Mouse (Mus musculus) limb, embryonic 11.5 days (tissue): ENCODE results near the gene Nsun7. TPM values are rescaled to one million over a fixed set of nuclear protein-coding genes. Genes with fewer than 3 reads are reported as not detected.

Source experiments
- ATAC-seq: fragments of 200-750 bp; cut with Nextera tagmentation; 2 replicates; pipeline ENCODE4 v1.8.0; 2017; ENCODE audit warnings: low read depth; ENCODE audit not compliant: insufficient number of reproducible peaks, low FRiP score, low TSS enrichment
- DNase-seq: peaks from one replicate; pipeline ENCODE4 v3.0.0-alpha.2; 2015; ENCODE audit warnings: low spot score
- H3K27ac ChIP-seq: fragments of 300-500 bp; sonication (generic); replicated peaks from 2 replicates; pipeline ENCODE4 v1.5.1; 2014; ENCODE audit warnings: low read depth, mild to moderate bottlenecking, low read length
- H3K27me3 ChIP-seq: fragments of 300-500 bp; sonication (generic); 2 replicates; pipeline ENCODE4 v1.6.1; 2014; ENCODE audit warnings: mild to moderate bottlenecking, low read length, mixed read lengths; ENCODE audit not compliant: control insufficient read depth, insufficient read depth
- H3K36me3 ChIP-seq: fragments of 300-500 bp; sonication (generic); 2 replicates; pipeline ENCODE4 v1.6.1; 2014; ENCODE audit warnings: mild to moderate bottlenecking, low read length, moderate library complexity, mixed read lengths; ENCODE audit not compliant: control insufficient read depth, insufficient read depth
- H3K4me1 ChIP-seq: fragments of 300-500 bp; sonication (generic); 2 replicates; pipeline ENCODE4 v1.6.1; 2014; ENCODE audit warnings: low read length, mixed read lengths; ENCODE audit not compliant: control insufficient read depth, insufficient read depth
- H3K4me2 ChIP-seq: fragments of 300-500 bp; sonication (generic); 2 replicates; pipeline ENCODE4 v1.6.1; 2014; ENCODE audit warnings: low read depth, mild to moderate bottlenecking, moderate library complexity; ENCODE audit not compliant: severe bottlenecking
- H3K4me3 ChIP-seq: fragments of 300-500 bp; sonication (generic); 2 replicates; pipeline ENCODE4 v1.5.1; 2014; ENCODE audit warnings: low read depth, low read length
- H3K9ac ChIP-seq: fragments of 300-500 bp; sonication (generic); 2 replicates; pipeline ENCODE4 v1.6.1; 2014; ENCODE audit warnings: mild to moderate bottlenecking, low read length
- H3K9me3 ChIP-seq: fragments of 300-500 bp; sonication (generic); 2 replicates; pipeline ENCODE4 v1.6.1; 2016; ENCODE audit warnings: low read length; ENCODE audit not compliant: control insufficient read depth
- WGBS: fragments of 180-500 bp; shearing (Covaris S2); extraction: QIAGEN DNeasy Blood & Tissue Kit; methylation state at CpG from one replicate; pipeline ENCODE4 v1.1.7; 2014; 5-methylcytosine and 5-hydroxymethylcytosine counted together
- polyA plus RNA-seq: library from polyadenylated mRNA; unstranded; fragments of >200 nt; fragmentation: Nextera tagmentation; extraction: Ambion mirVana; gene quantifications from 2 replicates; pipeline ENCODE4 v1.2.1, GENCODE M21; 2014

Nsun7 gene
- polyA plus RNA-seq, 1 experiment from 2014 or later, result 0.44 TPM

DNA sequence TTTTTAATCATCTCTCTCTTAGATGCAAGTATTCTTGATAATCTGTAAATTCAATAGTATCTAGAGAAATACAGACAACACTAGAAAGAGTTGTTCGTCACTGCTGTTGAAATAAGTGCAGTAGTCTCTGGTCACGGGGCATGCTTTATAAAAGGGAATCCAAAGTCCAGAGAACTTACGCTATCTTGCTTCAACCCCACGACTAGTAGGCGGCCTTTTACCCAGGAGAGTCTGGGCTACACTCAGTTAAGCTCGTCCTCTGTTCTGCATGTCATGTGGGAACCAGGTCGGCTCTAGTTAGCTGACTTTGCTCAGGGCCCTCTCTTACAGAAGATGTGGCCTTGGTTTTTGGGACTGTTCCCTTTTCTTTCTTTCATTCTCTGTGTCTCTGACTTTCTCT, 69.1 kb downstream of the Nsun7 start:
- H3K36me3 ChIP-seq, result no peaks in the 10 kb centered on the region
- H3K4me1 ChIP-seq, result no peaks in the 10 kb centered on the region
- H3K27me3 ChIP-seq, result no peaks in the 10 kb centered on the region
- DNase-seq (no peak), ATAC-seq (no peak)
- no peak overlapping the region for H3K9ac ChIP-seq
- 88% methylated on average over 7 of the region's 7 CpGs for WGBS
- no peak overlapping the region for H3K27ac ChIP-seq
- H3K4me3 ChIP-seq, result no peak overlapping the region
- H3K4me2 ChIP-seq, result no peak overlapping the region
- H3K9me3 ChIP-seq, result no peaks in the 10 kb centered on the region

DNA sequence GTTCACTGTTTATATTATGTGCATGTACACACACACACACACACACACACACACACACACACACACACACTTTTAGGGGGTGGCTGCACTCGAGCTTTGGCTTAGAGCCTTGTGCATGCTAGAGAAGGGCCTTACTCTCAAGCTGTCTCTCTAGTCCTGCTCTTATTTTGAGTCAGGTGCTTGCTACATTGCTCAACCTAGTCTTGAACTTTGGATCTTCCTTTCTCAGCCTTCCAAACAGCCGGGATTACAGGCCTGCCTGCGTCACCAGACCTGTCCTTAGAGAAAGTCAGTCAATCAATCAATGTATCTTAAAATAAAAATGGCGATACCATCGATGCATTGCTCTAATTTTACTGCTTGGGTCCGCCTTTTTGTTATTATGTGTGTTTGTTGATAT, 71.1 kb downstream of the Nsun7 start:
- ATAC-seq (no peak), DNase-seq (no peak)
- Histone ChIP-seq H3K27ac (no peak overlapping the region), H3K9ac (no peak overlapping the region), H3K4me2 (no peak overlapping the region), H3K4me3 (no peak overlapping the region), H3K36me3 (no peaks in the 10 kb centered on the region), H3K9me3 (no peaks in the 10 kb centered on the region), H3K27me3 (no peaks in the 10 kb centered on the region), H3K4me1 (no peaks in the 10 kb centered on the region)
- 85% methylated on average over 6 of the region's 6 CpGs for whole genome bisulfite sequencing

DNA sequence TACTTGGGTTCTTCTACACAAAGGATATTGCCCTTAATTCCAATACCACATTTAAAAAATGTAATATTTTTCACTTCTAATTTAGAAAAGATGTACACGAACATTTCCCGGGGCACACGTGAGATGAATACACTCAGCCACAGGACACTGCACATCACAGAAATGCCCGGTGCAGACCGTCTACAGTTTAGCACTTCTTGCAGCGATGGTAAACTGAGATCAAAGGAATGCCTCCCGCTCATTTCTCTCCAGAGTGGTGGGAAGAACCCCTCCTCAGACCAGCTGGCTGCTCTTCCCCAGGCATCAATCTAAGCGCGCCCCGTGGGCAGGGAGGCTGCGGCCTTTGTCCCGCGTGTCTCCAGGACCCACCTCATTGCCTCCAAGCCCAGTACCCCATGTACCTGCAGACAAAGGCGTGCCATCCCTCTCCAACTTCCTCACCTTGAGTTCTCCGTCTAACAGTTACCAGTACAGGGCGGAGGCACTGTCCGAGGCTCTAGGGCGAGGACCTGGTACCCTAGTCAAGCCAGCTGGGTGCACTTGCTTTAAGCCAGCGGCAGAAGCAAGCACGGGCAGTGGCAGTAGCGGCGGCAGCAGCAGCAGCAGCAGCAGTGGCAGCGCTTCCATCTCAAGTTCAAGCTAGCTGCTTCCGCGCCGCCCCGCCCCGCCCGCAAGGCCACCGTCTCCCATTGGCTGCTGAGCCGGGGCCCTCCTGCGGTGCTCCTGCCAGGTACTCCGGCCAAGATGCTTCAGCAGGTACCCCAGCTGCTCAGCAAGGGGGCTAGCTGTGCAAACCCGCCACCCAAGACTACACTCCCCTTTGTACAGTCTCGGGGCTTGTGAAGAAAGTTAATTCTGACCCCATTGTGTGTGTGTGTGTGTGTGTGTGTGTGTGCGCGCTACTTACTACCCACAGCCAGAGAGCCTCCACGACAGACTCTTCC, 77.6 kb downstream of the Nsun7 start:
- 4% methylated on average over 36 of the region's 38 CpGs for WGBS
- peak; percentile 78 for DNase-seq
- Histone ChIP-seq H3K27ac (no peak overlapping the region), H3K9ac (peak overlapping the region; percentile 60), H3K9me3 (no peaks in the 10 kb centered on the region), H3K36me3 (no peaks in the 10 kb centered on the region), H3K4me1 (peaks cover 14% of the 10 kb centered on the region; the same call in 1 of the 2 replicates), H3K4me3 (peak overlapping the region; percentile 40), H3K27me3 (no peaks in the 10 kb centered on the region), H3K4me2 (peak overlapping the region; percentile 92)
- peak; percentile 78 for ATAC-seq

DNA sequence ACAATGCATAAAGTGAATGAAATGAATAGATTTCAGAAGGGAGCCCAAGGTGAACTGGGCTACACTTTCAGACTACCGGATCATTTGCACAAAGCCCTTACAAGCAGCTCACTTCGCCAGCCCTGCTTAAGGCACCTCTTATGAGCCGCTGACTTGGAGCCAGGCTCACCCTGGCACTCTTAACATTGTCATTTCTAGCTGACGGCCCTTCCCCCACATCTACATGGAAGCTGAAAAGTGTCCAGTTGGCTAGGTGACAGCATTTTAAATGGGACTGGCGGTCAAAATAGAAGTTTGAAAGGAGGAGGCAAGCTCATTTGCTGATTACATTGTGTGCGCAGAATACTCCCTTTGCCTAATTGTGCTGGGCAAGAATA, 78.3 kb downstream of the Nsun7 start:
- Histone ChIP-seq H3K27ac (no peak overlapping the region), H3K4me3 (peak overlapping the region; percentile 40), H3K27me3 (no peaks in the 10 kb centered on the region), H3K4me2 (peak overlapping the region; percentile 92), H3K9me3 (no peaks in the 10 kb centered on the region), H3K9ac (peak overlapping the region; percentile 60; the same call in 1 of the 2 replicates), H3K36me3 (no peaks in the 10 kb centered on the region), H3K4me1 (peaks cover 14% of the 10 kb centered on the region; the same call in 1 of the 2 replicates)
- no peak for DNase-seq
- ATAC-seq, result no peak
- WGBS, result 39% methylated on average over 6 of the region's 6 CpGs

DNA sequence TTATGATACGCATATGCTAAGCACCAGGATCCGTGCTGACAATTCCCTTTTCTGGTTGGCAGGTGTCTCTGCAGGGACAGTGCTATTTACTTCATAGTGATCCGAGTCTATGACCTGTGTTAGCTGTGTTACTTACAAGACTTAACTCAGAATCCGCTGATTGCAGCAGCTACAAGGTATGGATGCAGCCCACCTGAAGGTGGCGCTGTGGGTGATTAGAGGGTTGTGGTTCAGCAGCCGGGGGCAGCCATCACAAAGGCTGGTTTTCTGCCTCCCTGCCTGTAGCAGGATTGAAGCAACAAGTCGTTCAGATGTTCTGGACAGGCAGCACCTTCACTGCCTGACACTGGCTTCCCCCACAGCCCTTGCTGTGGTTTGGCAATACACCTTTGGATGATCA, 78.9 kb downstream of the Nsun7 start:
- Histone ChIP-seq H3K36me3 (no peaks in the 10 kb centered on the region), H3K4me1 (peaks cover 14% of the 10 kb centered on the region; the same call in 1 of the 2 replicates), H3K9ac (no peak overlapping the region), H3K27ac (no peak overlapping the region), H3K27me3 (no peaks in the 10 kb centered on the region), H3K4me2 (no peak overlapping the region), H3K9me3 (no peaks in the 10 kb centered on the region), H3K4me3 (no peak overlapping the region)
- DNase-seq, result peak; percentile 69
- ATAC-seq, result no peak
- 32% methylated on average over 7 of the region's 7 CpGs for WGBS

DNA sequence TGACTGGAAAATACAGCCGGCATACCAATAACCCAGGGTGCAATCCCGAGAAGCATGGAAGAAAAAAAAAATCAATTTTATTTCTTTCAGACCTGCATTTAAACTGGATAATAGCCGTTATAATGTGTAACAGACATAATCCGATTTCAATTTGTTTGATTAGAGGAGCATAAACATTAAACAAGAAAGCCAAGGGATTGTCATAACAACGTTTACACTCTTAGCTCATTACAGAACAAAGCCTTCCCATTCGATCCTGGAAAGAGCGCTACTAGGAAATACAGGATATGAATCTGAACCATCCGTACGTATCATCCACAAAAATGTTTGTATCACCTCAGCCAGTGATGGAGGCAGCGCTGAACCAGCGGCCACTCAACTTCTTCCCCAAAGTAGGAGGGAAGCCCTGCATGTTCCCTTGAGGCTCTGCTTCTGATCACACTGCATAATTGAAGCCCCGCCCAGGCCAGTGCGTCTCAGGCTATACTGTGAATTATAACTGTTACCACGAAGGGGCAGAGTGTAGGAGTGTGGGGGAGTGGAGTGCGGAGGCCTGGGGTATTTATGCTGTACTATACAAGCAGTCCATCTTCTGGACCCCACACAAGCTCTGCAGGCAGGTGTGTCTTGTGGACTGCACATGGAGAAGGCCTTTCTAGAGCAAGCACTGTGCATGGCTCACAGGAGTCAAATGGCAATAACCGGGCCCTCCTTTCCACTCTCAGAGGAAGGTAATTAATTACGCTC, 80.8 kb downstream of the Nsun7 start:
- WGBS, result 73% methylated on average over 17 of the region's 17 CpGs
- DNase-seq (no peak), ATAC-seq (no peak)
- Histone ChIP-seq H3K9ac (no peak overlapping the region), H3K36me3 (no peaks in the 10 kb centered on the region), H3K4me1 (peaks cover 14% of the 10 kb centered on the region; the same call in 1 of the 2 replicates), H3K9me3 (no peaks in the 10 kb centered on the region), H3K27ac (no peak overlapping the region), H3K4me2 (no peak overlapping the region), H3K4me3 (no peak overlapping the region), H3K27me3 (no peaks in the 10 kb centered on the region)

DNA sequence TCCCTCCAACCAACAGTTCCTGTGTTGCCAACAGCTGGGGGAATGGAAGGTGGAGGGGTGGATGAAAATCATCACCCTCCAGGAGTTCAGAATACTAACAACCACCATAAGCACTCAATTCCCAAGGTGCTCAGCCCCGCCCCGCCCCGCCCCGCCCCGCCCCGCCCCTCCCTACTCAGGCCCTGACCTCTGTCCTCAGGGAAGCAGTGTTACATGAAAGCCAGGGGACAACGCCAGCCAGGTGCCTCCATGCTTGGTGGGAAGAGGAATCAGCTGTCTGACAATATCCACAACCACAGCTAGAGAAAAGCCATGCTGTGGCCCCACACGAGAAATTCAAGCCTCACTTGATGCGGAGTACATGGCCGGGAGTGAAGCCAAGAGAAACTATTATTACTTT, 82.2 kb downstream of the Nsun7 start:
- Histone ChIP-seq H3K4me3 (no peak overlapping the region), H3K4me1 (peaks cover 14% of the 10 kb centered on the region; the same call in 1 of the 2 replicates), H3K4me2 (no peak overlapping the region), H3K27me3 (no peaks in the 10 kb centered on the region), H3K36me3 (no peaks in the 10 kb centered on the region), H3K27ac (no peak overlapping the region), H3K9ac (no peak overlapping the region), H3K9me3 (no peaks in the 10 kb centered on the region)
- DNase-seq (no peak), ATAC-seq (no peak)
- 23% methylated on average over 10 of the region's 10 CpGs for WGBS

DNA sequence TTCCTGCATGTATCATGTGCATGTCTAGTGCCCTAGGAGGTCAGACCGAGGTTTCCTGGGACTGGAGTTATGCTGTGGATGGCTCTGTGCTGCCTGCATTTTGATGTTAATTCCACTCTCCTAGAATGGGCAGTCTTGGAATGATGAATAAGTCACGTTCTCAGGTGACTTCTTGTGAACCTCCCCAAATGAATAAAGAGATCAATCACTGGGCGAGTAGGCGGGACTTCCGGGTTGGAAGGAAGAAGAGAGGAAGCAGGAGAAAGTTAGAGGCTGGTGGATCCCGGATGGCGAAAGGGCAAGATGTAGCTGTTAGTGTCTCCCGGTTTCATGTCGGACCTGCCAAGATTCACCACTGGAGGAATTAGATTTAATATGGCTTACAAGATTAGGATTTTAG, 82.6 kb downstream of the Nsun7 start:
- DNase-seq (no peak), ATAC-seq (no peak)
- H3K4me1 ChIP-seq, result peaks cover 11% of the 10 kb centered on the region; the same call in 1 of the 2 replicates
- no peak overlapping the region for H3K9ac ChIP-seq
- 65% methylated on average over 9 of the region's 9 CpGs for WGBS
- no peaks in the 10 kb centered on the region for H3K9me3 ChIP-seq
- no peaks in the 10 kb centered on the region for H3K36me3 ChIP-seq
- H3K4me2 ChIP-seq, result no peak overlapping the region
- no peaks in the 10 kb centered on the region for H3K27me3 ChIP-seq
- no peak overlapping the region for H3K4me3 ChIP-seq
- no peak overlapping the region for H3K27ac ChIP-seq
